ENCODE assay signal across 16 mouse cellular contexts in the genomic region with DNA sequence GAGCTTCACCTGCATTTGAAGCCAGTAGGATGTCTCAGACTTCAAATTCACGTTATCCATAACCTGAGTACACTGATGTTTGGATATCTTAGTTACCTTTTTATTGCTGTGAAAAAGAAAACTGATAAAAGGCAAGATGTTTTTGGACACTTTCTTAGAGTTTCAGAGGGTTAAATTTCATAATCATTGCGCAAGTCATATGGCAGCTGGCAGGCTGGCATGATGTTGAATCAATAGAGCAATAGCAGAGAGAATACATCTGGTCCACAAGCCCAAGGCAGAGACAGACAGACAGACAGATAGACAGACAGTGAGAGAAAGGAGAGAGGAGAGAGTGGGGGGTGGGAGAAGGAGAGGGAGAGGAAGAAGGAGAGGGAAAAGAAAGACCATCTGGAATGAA.
"Had no signal": no experiment of that assay in that cellular context is flagged by ENCODE, and none has a peak within 500 bp of the region (broad histone marks: within the 10 kb centered on the region; RNA-seq: fewer than 3 reads in every experiment).

No protein-coding gene starts in this region.

- H3K4me2 ChIP-seq: liver, embryonic 15.5 days; lung, embryonic 15.5 days; midbrain, embryonic 12.5 days; neural tube, embryonic 12.5 days had no signal

- H3K36me3 ChIP-seq: liver, embryonic 15.5 days; lung, embryonic 15.5 days; midbrain, embryonic 10.5 days; midbrain, embryonic 12.5 days; neural tube, embryonic 12.5 days had no signal

- H3K9me3 ChIP-seq: liver, embryonic 15.5 days; lung, embryonic 15.5 days; midbrain, embryonic 10.5 days; midbrain, embryonic 12.5 days; neural tube, embryonic 12.5 days had no signal

- H3K9ac ChIP-seq: liver, embryonic 15.5 days; liver, postnatal 0 days; lung, embryonic 15.5 days; midbrain, embryonic 12.5 days; neural tube, embryonic 12.5 days had no signal

- H3K27me3 ChIP-seq: liver, embryonic 15.5 days; lung, embryonic 15.5 days; midbrain, embryonic 12.5 days; neural tube, embryonic 12.5 days had no signal

- H3K27ac ChIP-seq: liver, embryonic 15.5 days; lung, embryonic 15.5 days; macrophage; midbrain, embryonic 10.5 days; midbrain, embryonic 12.5 days; neural tube, embryonic 12.5 days had no signal

- H3K4me1 ChIP-seq: liver, embryonic 15.5 days; lung, embryonic 15.5 days; midbrain, embryonic 10.5 days; midbrain, embryonic 12.5 days; neural tube, embryonic 12.5 days had no signal

- DNase-seq: liver, postnatal 0 days; lung, adult 2 months; lung, postnatal 14 days; lung, postnatal 36 days; midbrain, embryonic 14.5 days; right cerebral cortex, postnatal 14 days; thymus, adult 18-20 months; thymus, postnatal 14 days; thymus, postnatal 36 days had no signal

- H3K4me3 ChIP-seq: liver, embryonic 15.5 days; lung, embryonic 15.5 days; midbrain, embryonic 10.5 days; midbrain, embryonic 12.5 days; neural tube, embryonic 12.5 days had no signal

- ATAC-seq: liver, postnatal 0 days; lung, postnatal 0 days had no signal
